Mouse (Mus musculus) embryonic facial prominence, embryonic 11.5 days (tissue): Measurements from ENCODE around the gene Syngr4. TPM values are rescaled to one million over a fixed set of nuclear protein-coding genes. Genes with fewer than 3 reads are reported as not detected.
"Not testable (repeated sequence)": the region's sequence is repeated elsewhere in the genome, so short reads cannot be mapped to it uniquely, and the experiment has no call there.

Experiments
- ATAC-seq: fragments of 200-750 bp; cut with Nextera tagmentation; replicated peaks from 2 replicates; pipeline ENCODE4 v1.8.0; 2017; ENCODE audit warnings: low read depth; ENCODE audit not compliant: insufficient number of reproducible peaks, low FRiP score, low TSS enrichment
- DNase-seq: peaks from one replicate; pipeline ENCODE4 v3.0.0-alpha.2; 2015; ENCODE audit warnings: low spot score
- H3K27ac ChIP-seq: fragments of 300-500 bp; sonication (generic); replicated peaks from 2 replicates; pipeline ENCODE4 v1.5.1; 2014; ENCODE audit warnings: mild to moderate bottlenecking, low read depth, low read length, control low read depth
- H3K27me3 ChIP-seq: fragments of 300-500 bp; sonication (generic); 2 replicates; pipeline ENCODE4 v1.6.1; 2014; ENCODE audit warnings: mild to moderate bottlenecking, low read length, moderate library complexity, mixed read lengths; ENCODE audit not compliant: control insufficient read depth, insufficient read depth
- H3K36me3 ChIP-seq: fragments of 300-500 bp; sonication (generic); replicated peaks from 2 replicates; pipeline ENCODE4 v1.6.1; 2014; ENCODE audit warnings: low read depth, mild to moderate bottlenecking, low read length, moderate library complexity, mixed read lengths; ENCODE audit not compliant: control insufficient read depth, insufficient read depth
- H3K4me1 ChIP-seq: fragments of 300-500 bp; sonication (generic); 2 replicates; pipeline ENCODE4 v1.6.1; 2014; ENCODE audit warnings: low read length, mixed read lengths; ENCODE audit not compliant: control insufficient read depth, insufficient read depth
- H3K4me2 ChIP-seq: fragments of 300-500 bp; sonication (generic); 2 replicates; pipeline ENCODE4 v1.6.1; 2014; ENCODE audit warnings: low read depth, mild to moderate bottlenecking, control low read depth, low read length, moderate library complexity
- H3K4me3 ChIP-seq: fragments of 300-500 bp; sonication (generic); 2 replicates; pipeline ENCODE4 v1.5.1; 2014; ENCODE audit warnings: low read depth, low read length, control low read depth
- H3K9ac ChIP-seq: fragments of 300-500 bp; sonication (generic); replicated peaks from 2 replicates; pipeline ENCODE4 v1.6.1; 2014; ENCODE audit warnings: mild to moderate bottlenecking, control low read depth, low read length
- H3K9me3 ChIP-seq: fragments of 300-500 bp; sonication (generic); replicated peaks from 2 replicates; pipeline ENCODE4 v1.6.1; 2016; ENCODE audit warnings: mild to moderate bottlenecking, low read length, inconsistent platforms, mixed read lengths; ENCODE audit not compliant: control insufficient read depth
- WGBS: fragments of 180-500 bp; shearing (Covaris S2); extraction: QIAGEN DNeasy Blood & Tissue Kit; methylation state at CpG from one replicate; pipeline ENCODE4 v1.1.7; 2014; 5-methylcytosine and 5-hydroxymethylcytosine counted together
- polyA plus RNA-seq: library from polyadenylated mRNA; unstranded; fragments of >200 nt; fragmentation: Nextera tagmentation; extraction: Ambion mirVana; gene quantifications from 2 replicates; pipeline ENCODE4 v1.2.1, GENCODE M21; 2014

Syngr4 gene
- polyA plus RNA-seq, 1 experiment from 2014 or later, result 1.0 TPM

DNA sequence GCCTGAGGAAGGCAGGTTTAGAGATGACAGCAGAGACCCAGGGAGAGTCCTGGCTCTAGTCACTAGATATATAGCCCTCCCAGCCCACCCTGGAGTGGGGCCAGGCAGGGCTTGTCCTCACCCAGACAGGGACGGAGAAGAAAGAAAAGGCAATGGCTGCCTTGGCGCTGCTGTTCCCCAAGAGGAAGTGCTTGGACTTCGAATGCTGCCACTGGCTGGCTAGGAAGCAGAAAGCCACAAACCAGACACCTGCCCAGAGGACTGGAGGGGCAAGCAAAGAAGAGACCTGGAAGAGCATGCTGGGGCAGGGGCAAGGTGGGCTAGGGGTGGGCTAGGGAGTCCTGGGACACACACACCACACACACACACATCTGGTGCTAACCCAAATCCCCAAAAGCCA lies 9.3 kb downstream of the Syngr4 start:
- DNase-seq (no peak), ATAC-seq (no peak)
- Histone ChIP-seq H3K9me3 (no peaks in the 10 kb centered on the region), H3K4me2 (no peak overlapping the region), H3K9ac (no peak overlapping the region), H3K4me1 (no peaks in the 10 kb centered on the region), H3K27me3 (no peaks in the 10 kb centered on the region), H3K27ac (no peak overlapping the region), H3K4me3 (no peak overlapping the region), H3K36me3 (peaks cover 3% of the 10 kb centered on the region)
- 62% methylated on average over 3 of the region's 3 CpGs for WGBS

DNA sequence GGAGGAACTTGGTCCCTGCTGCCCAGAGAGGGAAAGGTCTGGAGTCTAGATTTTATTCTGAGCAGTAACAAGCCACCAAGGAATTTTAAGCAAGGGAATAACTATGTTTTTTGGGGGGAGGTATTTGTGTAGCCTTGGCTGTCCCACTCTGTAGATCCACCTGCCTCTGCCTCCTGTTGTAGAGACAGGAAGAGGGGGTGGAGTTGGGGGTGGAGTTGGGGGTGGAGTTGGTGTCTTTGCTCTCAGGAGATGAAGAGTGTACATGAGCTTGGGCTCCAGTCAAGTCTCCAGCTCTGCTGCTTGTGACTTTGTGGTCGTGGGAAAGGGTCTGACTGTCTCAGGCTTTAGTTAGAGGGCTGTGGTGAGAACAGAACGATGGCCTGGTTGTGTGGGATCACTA lies 15.5 kb downstream of the Syngr4 start:
- Histone ChIP-seq H3K4me3 (no peak overlapping the region), H3K27me3 (no peaks in the 10 kb centered on the region), H3K4me1 (no peaks in the 10 kb centered on the region), H3K27ac (no peak overlapping the region), H3K9me3 (no peaks in the 10 kb centered on the region), H3K9ac (no peak overlapping the region), H3K36me3 (peaks cover 16% of the 10 kb centered on the region), H3K4me2 (no peak overlapping the region)
- 90% methylated on average over 2 of the region's 2 CpGs for WGBS
- DNase-seq, result no peak
- no peak for ATAC-seq

DNA sequence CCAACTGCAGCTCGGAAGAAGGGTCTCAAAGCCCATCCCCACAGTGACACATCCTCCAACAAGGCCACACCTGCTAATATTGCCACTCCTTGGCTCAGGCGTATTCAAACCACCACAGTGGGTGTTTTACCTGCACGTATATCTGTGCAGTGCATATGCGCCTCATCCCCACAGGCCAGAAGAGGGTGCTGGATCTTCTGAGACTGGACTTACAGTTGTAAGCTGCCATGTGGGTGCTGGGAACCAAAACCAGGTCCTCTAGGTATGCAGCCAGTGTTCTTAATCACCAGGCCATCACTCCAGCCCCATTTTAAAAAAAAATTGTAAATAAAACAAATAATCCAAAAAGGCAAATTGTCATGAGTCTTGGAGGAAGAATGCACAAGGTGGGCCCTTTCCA lies 16.0 kb downstream of the Syngr4 start:
- Histone ChIP-seq H3K4me1 (no peaks in the 10 kb centered on the region), H3K27me3 (no peaks in the 10 kb centered on the region), H3K27ac (no peak overlapping the region), H3K9ac (no peak overlapping the region), H3K9me3 (no peaks in the 10 kb centered on the region), H3K4me3 (no peak overlapping the region), H3K36me3 (peaks cover 16% of the 10 kb centered on the region), H3K4me2 (no peak overlapping the region)
- over 99% methylated on average over 4 of the region's 4 CpGs for WGBS
- DNase-seq, result no peak
- ATAC-seq, result no peak

DNA sequence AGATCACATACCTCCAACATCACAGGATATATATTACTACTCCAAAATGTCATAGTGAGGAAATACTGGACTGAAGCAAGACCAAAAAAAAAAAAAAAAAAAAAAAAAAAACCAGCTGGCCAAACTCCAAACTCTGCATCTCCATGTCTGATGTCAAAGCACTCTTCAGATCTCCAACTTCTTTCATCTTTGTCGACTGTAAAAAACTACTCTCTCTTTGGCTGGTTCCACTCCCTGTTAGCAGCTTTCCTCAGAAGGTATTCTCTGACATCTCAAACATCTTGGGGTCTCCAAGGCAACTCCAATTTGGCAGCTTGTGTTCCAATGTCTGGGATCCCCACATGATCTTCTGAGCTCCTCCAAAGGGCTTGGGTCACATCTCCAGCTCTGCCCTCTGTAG lies 18.2 kb downstream of the Syngr4 start, which contains the start of gene Grin2d:
Gene Grin2d (minus strand): TSS at position 101 of the 400 bp plus-strand sequence.
- H3K4me1 ChIP-seq, ATAC-seq, H3K9ac ChIP-seq, H3K4me2 ChIP-seq, H3K4me3 ChIP-seq, H3K9me3 ChIP-seq, H3K27me3 ChIP-seq, H3K27ac ChIP-seq, DNase-seq: not testable (repeated sequence)
- WGBS, result 100% methylated on average over 1 of the region's 1 CpGs
- H3K36me3 ChIP-seq, result peaks cover 14% of the 10 kb centered on the region

DNA sequence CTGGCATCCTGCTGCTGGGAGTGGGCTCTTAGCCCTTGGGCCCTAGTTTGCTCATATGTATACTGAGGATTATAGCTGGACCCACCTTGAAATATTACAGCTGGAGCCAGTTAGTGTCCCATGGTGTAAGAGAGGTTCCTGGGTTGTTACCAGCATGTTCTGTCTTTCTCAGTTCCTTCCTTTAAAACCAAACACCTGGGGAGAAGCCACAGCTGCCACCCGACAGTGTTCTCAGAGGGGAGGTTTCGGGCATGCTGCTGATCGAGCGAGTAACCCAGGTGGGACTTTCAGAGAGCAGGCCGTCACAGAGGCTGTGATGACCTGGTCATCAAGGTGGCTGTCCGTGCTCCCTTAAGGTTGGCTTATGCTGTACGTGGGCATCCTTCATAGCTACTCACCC lies 19.6 kb downstream of the Syngr4 start:
- Histone ChIP-seq H3K27ac (no peak overlapping the region), H3K4me1 (no peaks in the 10 kb centered on the region), H3K4me3 (no peak overlapping the region), H3K36me3 (peaks cover 14% of the 10 kb centered on the region), H3K4me2 (no peak overlapping the region), H3K9ac (no peak overlapping the region), H3K27me3 (no peaks in the 10 kb centered on the region), H3K9me3 (no peaks in the 10 kb centered on the region)
- DNase-seq (no peak), ATAC-seq (no peak)
- 95% methylated on average over 7 of the region's 7 CpGs for WGBS

DNA sequence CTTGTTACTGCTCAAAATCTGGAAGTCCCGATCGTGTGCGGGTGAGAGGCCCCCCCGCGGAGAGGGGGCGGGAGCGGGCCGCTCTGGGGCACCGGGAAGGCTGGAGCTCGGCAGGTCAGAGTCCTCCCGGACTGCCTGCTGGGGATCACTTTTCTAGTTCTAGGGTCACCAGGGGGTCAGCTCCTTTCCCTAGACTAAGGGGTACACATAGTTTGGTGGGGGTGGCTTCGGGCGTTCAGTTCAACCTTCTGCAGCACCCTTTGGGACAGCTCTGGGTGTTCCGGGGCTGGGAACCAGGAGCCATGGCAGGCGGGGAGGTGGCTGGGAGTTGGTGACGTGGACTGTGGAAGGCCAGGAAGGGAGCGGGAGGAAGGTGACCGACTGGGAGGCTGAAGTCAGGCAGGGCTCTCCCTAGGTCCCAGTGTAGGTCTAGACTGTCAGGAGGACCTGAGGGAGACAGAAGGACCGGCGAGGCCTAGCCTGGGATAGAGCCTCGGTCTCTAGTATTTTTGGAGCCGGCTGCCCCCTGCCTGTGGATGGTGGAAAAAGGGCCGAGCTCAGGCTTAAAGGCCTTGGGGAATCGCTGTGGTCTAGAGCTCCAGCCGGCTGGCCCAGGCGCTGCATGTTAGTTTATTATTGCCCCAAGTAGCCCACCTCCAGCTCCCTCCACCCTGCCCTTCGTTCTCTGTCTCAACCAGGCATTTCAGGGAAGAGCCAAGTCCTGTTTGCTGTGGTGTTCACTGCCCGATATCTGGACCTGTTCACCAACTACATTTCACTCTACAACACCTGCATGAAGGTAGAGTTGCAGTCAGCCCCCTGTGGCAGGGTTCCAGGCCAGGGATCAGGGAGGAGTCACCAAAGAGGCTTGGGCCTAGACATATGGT lies 23.2 kb downstream of the Syngr4 start:
- WGBS, result 3% methylated on average over 28 of the region's 28 CpGs
- Histone ChIP-seq H3K4me3 (peak overlapping the region; percentile 85), H3K4me1 (peaks cover 8% of the 10 kb centered on the region), H3K9ac (peak overlapping the region; percentile 92), H3K36me3 (peaks cover 8% of the 10 kb centered on the region; the same call in 1 of the 2 replicates), H3K27ac (peak overlapping the region; percentile 89), H3K27me3 (peaks cover 24% of the 10 kb centered on the region), H3K4me2 (peak overlapping the region; percentile 91), H3K9me3 (no peaks in the 10 kb centered on the region)
- peak; percentile 66 for DNase-seq
- peak; percentile 50 for ATAC-seq

DNA sequence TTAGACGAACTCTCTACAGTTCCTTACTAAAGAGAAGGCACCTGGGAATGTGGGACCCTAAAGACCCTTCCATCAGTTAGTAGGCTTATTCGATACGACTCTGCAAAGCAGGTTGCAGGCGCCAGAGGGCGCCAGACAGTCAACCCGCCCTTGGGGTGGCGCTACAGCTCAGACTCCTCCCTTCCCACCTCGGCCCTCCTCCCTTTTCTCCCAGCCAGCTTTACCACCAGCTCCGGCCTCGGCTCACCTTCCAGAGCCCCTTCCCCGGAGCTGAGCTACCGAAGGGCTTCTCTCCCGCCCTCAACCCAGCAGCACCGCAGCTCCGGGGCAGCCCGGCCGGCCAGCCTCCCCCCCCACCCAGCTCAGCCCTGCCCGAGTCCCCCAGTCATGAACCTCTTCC lies 23.9 kb downstream of the Syngr4 start, which contains the start of gene Kdelr1:
Gene Kdelr1 (plus strand): TSS at position 149 of the 400 bp plus-strand sequence.
- Histone ChIP-seq H3K27ac (peak within 1 kb of the TSS; percentile 89), H3K36me3 (peaks cover 5% of the 10 kb centered on the region; the same call in 1 of the 2 replicates), H3K27me3 (peaks cover 31% of the 10 kb centered on the region), H3K4me3 (peak within 1 kb of the TSS; percentile 85), H3K4me1 (peaks cover 11% of the 10 kb centered on the region), H3K9me3 (no peaks in the 10 kb centered on the region), H3K9ac (peak within 1 kb of the TSS; percentile 92), H3K4me2 (peak within 1 kb of the TSS; percentile 91)
- DNase-seq, result peak; percentile 96
- 1% methylated on average over 18 of the region's 18 CpGs for WGBS
- ATAC-seq, result peak; percentile 26
